Mouse (Mus musculus) mammary gland, adult 2 months (tissue): Measurements from ENCODE around the gene Gtf3c6. TPM values are rescaled to one million over a fixed set of nuclear protein-coding genes. Genes with fewer than 3 reads are reported as not detected.

Source experiments
- polyA plus RNA-seq: library from polyadenylated mRNA; depleted of rRNA; stranded (reverse); fragments of >200 nt; gene quantifications from 2 replicates; pipeline ENCODE4 v1.2.3, GENCODE M21; 2012; ENCODE audit warnings: low replicate concordance; rRNA removed

The Gtf3c6 gene
- polyA plus RNA-seq: 4.9 and 12.2 TPM in 2 replicates

GRCm38 (mm10) chr10:40257414-40258255 lies at the start of gene Gtf3c6:
Gtf3c6 (minus strand) TSS chr10:40258108.

GRCm38 (mm10) chr10:40302140-40302985 lies 44.5 kb upstream of the Gtf3c6 start, which contains the start of gene Amd1:
Amd1 (minus strand) TSS chr10:40302186.

GRCm38 (mm10) chr10:40246374-40247165 lies 11.3 kb downstream of the Gtf3c6 start, which contains the start of gene Rpf2:
Rpf2 (minus strand) TSS chr10:40247036.

Other genes with a start within 250 kb of the Gtf3c6 start
- gene Mfsd4b1, start 232.8 kb downstream of the Gtf3c6 start, polyA plus RNA-seq: 2.4 and 4.0 TPM in 2 replicates
- 13.0 and 38.2 TPM in 2 replicates for gene Slc16a10, start 115.8 kb downstream of the Gtf3c6 start, polyA plus RNA-seq
- gene Rpf2, start 11.1 kb downstream of the Gtf3c6 start, polyA plus RNA-seq: 1.1 and 2.2 TPM in 2 replicates
- 10.2 and 37.3 TPM in 2 replicates for gene Amd1, start 44.1 kb upstream of the Gtf3c6 start, polyA plus RNA-seq
- 24.5 and 27.7 TPM in 2 replicates for gene Cdk19, start 81.5 kb upstream of the Gtf3c6 start, polyA plus RNA-seq